Mouse (Mus musculus) heart, postnatal 10 days (tissue): ENCODE data around the gene Olfml2b. TPM values are rescaled to one million over a fixed set of nuclear protein-coding genes. Genes with fewer than 3 reads are reported as not detected.

Experiments
- DNase-seq, 2 experiments: peaks; one replicate each; pipeline ENCODE4 v3.0.0; 2021
- intact Hi-C: fragments of 180-260 bp; cut with DNase I; formaldehyde crosslinking; loops from one replicate; pipeline ENCODE4 v1.15.1; 2025
- total RNA-seq, 2 experiments: library from RNA; stranded (reverse); gene quantifications; 2 replicates each; pipeline ENCODE4 v1.2.3; 2021

The Olfml2b gene
- total RNA-seq, 2 experiments from 2014 or later, result 23.4 to 26.6 TPM

DNA sequence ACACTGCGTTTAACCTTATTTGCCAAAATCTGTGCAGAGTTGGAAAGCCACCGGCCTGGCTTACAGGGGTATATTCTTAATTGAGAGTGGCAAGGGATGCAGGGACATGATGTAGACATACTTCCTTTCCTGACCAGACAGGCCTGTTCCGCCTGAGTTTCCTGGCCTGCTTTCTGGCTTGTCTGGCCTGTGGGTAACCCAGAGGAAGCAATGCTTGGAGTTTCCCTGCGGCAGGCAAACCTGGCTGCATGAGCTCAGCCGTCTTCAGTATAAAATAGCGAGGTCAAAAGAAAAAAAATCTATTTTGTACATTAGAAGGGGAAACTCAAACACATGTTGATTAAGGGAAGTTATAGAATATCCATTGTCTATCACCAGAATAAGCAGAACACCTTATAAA lies 84.2 kb downstream of the Olfml2b start:
- DNase-seq, result peak in 1 of 2 experiments; percentile 17
- intact Hi-C loops, result no loop called here

GRCm38 (mm10) chr1:170729267-170729962 lies 85.1 kb downstream of the Olfml2b start:
- intact Hi-C loops, result no loop called here
- DNase-seq, result no peak

- no peak for DNase-seq
- intact Hi-C loops, result no loop called here
Measured at GRCm38 (mm10) chr1:170731865-170732595, 87.7 kb downstream of the Olfml2b start.

Other genes starting within 250 kb of the Olfml2b start
- 10 to 100 TPM; 17.7 to 22.5 TPM for gene Nos1ap, start 54.7 kb upstream of the Olfml2b start, total RNA-seq
- 10 to 100 TPM; 52.5 to 54.4 TPM for gene Atf6, start 223.2 kb downstream of the Olfml2b start, total RNA-seq
- under 1 TPM; 0.55 to 0.67 TPM for gene Gm26620, start 240.5 kb downstream of the Olfml2b start, total RNA-seq
- gene Dusp12, start 241.0 kb downstream of the Olfml2b start, total RNA-seq, result 10 to 100 TPM in 1 of 2 experiments, 1 to 10 TPM in 1; 8.7 to 13.1 TPM